Mouse (Mus musculus) forebrain, embryonic 15.5 days (tissue): ENCODE measurements at regions not wholly inside any gene's neighbourhood (a gene's known extent, or its start where the extent isn't known, plus 50 kb on each side); places are given as distances from the start of the nearest gene placed in this dataset.

Experiments
- ATAC-seq: fragments of 200-750 bp; cut with Nextera tagmentation; replicated peaks from 2 replicates; pipeline ENCODE4 v1.8.0; 2017; ENCODE audit warnings: mild to moderate bottlenecking, moderate TSS enrichment, moderate library complexity
- H3K27ac ChIP-seq: fragments of 300-500 bp; sonication (generic); replicated peaks from 2 replicates; pipeline ENCODE4 v1.5.1; 2015; ENCODE audit warnings: mild to moderate bottlenecking, inconsistent platforms
- H3K27me3 ChIP-seq: fragments of 300-500 bp; sonication (generic); 2 replicates; pipeline ENCODE4 v1.6.1; 2015; ENCODE audit warnings: inconsistent platforms
- H3K36me3 ChIP-seq: fragments of 300-500 bp; sonication (generic); 2 replicates; pipeline ENCODE4 v1.6.1; 2015; ENCODE audit warnings: mild to moderate bottlenecking, inconsistent platforms
- H3K4me1 ChIP-seq: fragments of 300-500 bp; sonication (generic); 2 replicates; pipeline ENCODE4 v1.6.1; 2015; ENCODE audit warnings: inconsistent platforms
- H3K4me2 ChIP-seq: fragments of 300-500 bp; sonication (generic); replicated peaks from 2 replicates; pipeline ENCODE4 v1.6.1; 2015; ENCODE audit warnings: mild to moderate bottlenecking, inconsistent platforms
- H3K4me3 ChIP-seq: fragments of 300-500 bp; sonication (generic); 2 replicates; pipeline ENCODE4 v1.5.1; 2015; ENCODE audit warnings: mild to moderate bottlenecking, inconsistent platforms
- H3K9ac ChIP-seq: fragments of 300-500 bp; sonication (generic); replicated peaks from 2 replicates; pipeline ENCODE4 v1.6.1; 2015; ENCODE audit warnings: mild to moderate bottlenecking, inconsistent platforms
- H3K9me3 ChIP-seq: fragments of 300-500 bp; sonication (generic); 2 replicates; pipeline ENCODE4 v1.6.1; 2016; ENCODE audit warnings: inconsistent platforms
- WGBS: fragments of 180-500 bp; shearing (Covaris S2); methylation state at CpG from one replicate; pipeline ENCODE4 v1.1.7; 2015; ENCODE audit warnings: mixed read lengths; 5-methylcytosine and 5-hydroxymethylcytosine counted together

- no peak overlapping the region for H3K9ac ChIP-seq
- H3K27me3 ChIP-seq, result no peaks in the 10 kb centered on the region
- WGBS, result 81% methylated on average over 7 of the region's 7 CpGs
- ATAC-seq, result no peak; the same call in 1 of the 2 replicates
- no peak overlapping the region for H3K4me2 ChIP-seq
- peaks cover 6% of the 10 kb centered on the region; the same call in 1 of the 2 replicates for H3K4me1 ChIP-seq
- H3K9me3 ChIP-seq, result no peaks in the 10 kb centered on the region
- H3K4me3 ChIP-seq, result no peak overlapping the region
- no peak overlapping the region for H3K27ac ChIP-seq
- no peaks in the 10 kb centered on the region for H3K36me3 ChIP-seq
Observed at GRCm38 (mm10) chr3:58113941-58114340, 266.1 kb upstream of the Pfn2 start.

GRCm38 (mm10) chr3:58115511-58115910, 267.6 kb upstream of the Pfn2 start:
- ATAC-seq, result no peak
- no peaks in the 10 kb centered on the region for H3K9me3 ChIP-seq
- no peak overlapping the region for H3K4me3 ChIP-seq
- H3K27ac ChIP-seq, result no peak overlapping the region
- no peak overlapping the region for H3K4me2 ChIP-seq
- 33% methylated on average over 1 of the region's 1 CpGs for WGBS
- no peaks in the 10 kb centered on the region for H3K36me3 ChIP-seq
- H3K4me1 ChIP-seq, result peaks cover 6% of the 10 kb centered on the region; the same call in 1 of the 2 replicates
- H3K9ac ChIP-seq, result no peak overlapping the region
- H3K27me3 ChIP-seq, result no peaks in the 10 kb centered on the region

- Histone ChIP-seq H3K4me3 (no peak overlapping the region), H3K27ac (no peak overlapping the region), H3K27me3 (no peaks in the 10 kb centered on the region), H3K9me3 (no peaks in the 10 kb centered on the region), H3K36me3 (no peaks in the 10 kb centered on the region), H3K9ac (no peak overlapping the region), H3K4me1 (peaks cover 6% of the 10 kb centered on the region; the same call in 1 of the 2 replicates), H3K4me2 (no peak overlapping the region)
- WGBS, result 80% methylated on average over 7 of the region's 7 CpGs
- no peak for ATAC-seq
Observed at GRCm38 (mm10) chr3:58116848-58117247, 269.0 kb upstream of the Pfn2 start.

- no peak overlapping the region for H3K9ac ChIP-seq
- H3K4me2 ChIP-seq, result no peak overlapping the region
- WGBS, result 56% methylated on average over 3 of the region's 3 CpGs
- no peak overlapping the region for H3K4me3 ChIP-seq
- no peaks in the 10 kb centered on the region for H3K27me3 ChIP-seq
- 0 out of 2 replicates have a peak, but pooled peaks cover 4% of the 10 kb centered on the region for H3K4me1 ChIP-seq
- no peaks in the 10 kb centered on the region for H3K36me3 ChIP-seq
- H3K27ac ChIP-seq, result no peak overlapping the region
- H3K9me3 ChIP-seq, result no peaks in the 10 kb centered on the region
- ATAC-seq, result no peak
Observed at GRCm38 (mm10) chr3:58120051-58120450, 272.2 kb upstream of the Pfn2 start.

- no peaks in the 10 kb centered on the region for H3K36me3 ChIP-seq
- no peaks in the 10 kb centered on the region for H3K9me3 ChIP-seq
- peak; percentile 92 for ATAC-seq
- no peaks in the 10 kb centered on the region for H3K27me3 ChIP-seq
- 0 out of 2 replicates have a peak, but pooled peaks cover 4% of the 10 kb centered on the region for H3K4me1 ChIP-seq
- H3K9ac ChIP-seq, result no peak overlapping the region
- no peak overlapping the region; the same call in 1 of the 2 replicates for H3K4me2 ChIP-seq
- no peak overlapping the region for H3K4me3 ChIP-seq
- 46% methylated on average over 19 of the region's 19 CpGs for WGBS
- no peak overlapping the region for H3K27ac ChIP-seq
Observed at GRCm38 (mm10) chr3:58122456-58123359, 274.8 kb upstream of the Pfn2 start.

- 79% methylated on average over 7 of the region's 7 CpGs for WGBS
- Histone ChIP-seq H3K9me3 (no peaks in the 10 kb centered on the region), H3K36me3 (no peaks in the 10 kb centered on the region), H3K27me3 (no peaks in the 10 kb centered on the region), H3K4me1 (0 out of 2 replicates have a peak, but pooled peaks cover 4% of the 10 kb centered on the region), H3K4me3 (no peak overlapping the region), H3K4me2 (no peak overlapping the region), H3K9ac (no peak overlapping the region), H3K27ac (no peak overlapping the region)
- no peak; the same call in 1 of the 2 replicates for ATAC-seq
Observed at GRCm38 (mm10) chr3:58123396-58124077, 275.7 kb upstream of the Pfn2 start.

- H3K9me3 ChIP-seq, result no peaks in the 10 kb centered on the region
- H3K4me3 ChIP-seq, result no peak overlapping the region
- WGBS, result 50% methylated on average over 1 of the region's 1 CpGs
- H3K27ac ChIP-seq, result no peak overlapping the region
- H3K4me2 ChIP-seq, result no peak overlapping the region
- no peaks in the 10 kb centered on the region for H3K27me3 ChIP-seq
- H3K9ac ChIP-seq, result no peak overlapping the region
- no peaks in the 10 kb centered on the region for H3K36me3 ChIP-seq
- no peak for ATAC-seq
- H3K4me1 ChIP-seq, result 0 out of 2 replicates have a peak, but pooled peaks cover 4% of the 10 kb centered on the region
Observed at GRCm38 (mm10) chr3:58124886-58125285, 277.0 kb upstream of the Pfn2 start.

GRCm38 (mm10) chr3:58126996-58127395, 279.1 kb upstream of the Pfn2 start:
- ATAC-seq, result no peak
- Histone ChIP-seq H3K36me3 (no peaks in the 10 kb centered on the region), H3K4me2 (no peak overlapping the region), H3K4me3 (no peak overlapping the region), H3K4me1 (0 out of 2 replicates have a peak, but pooled peaks cover 4% of the 10 kb centered on the region), H3K9me3 (no peaks in the 10 kb centered on the region), H3K9ac (no peak overlapping the region), H3K27ac (no peak overlapping the region), H3K27me3 (no peaks in the 10 kb centered on the region)

GRCm38 (mm10) chr3:58128059-58128458, 280.2 kb upstream of the Pfn2 start:
- WGBS, result 56% methylated on average over 8 of the region's 8 CpGs
- no peak for ATAC-seq
- Histone ChIP-seq H3K27me3 (no peaks in the 10 kb centered on the region), H3K36me3 (no peaks in the 10 kb centered on the region), H3K9ac (no peak overlapping the region), H3K27ac (no peak overlapping the region), H3K4me1 (no peaks in the 10 kb centered on the region), H3K4me3 (no peak overlapping the region), H3K4me2 (no peak overlapping the region), H3K9me3 (no peaks in the 10 kb centered on the region)

- no peaks in the 10 kb centered on the region for H3K9me3 ChIP-seq
- no peak overlapping the region for H3K9ac ChIP-seq
- H3K36me3 ChIP-seq, result no peaks in the 10 kb centered on the region
- ATAC-seq, result no peak
- no peaks in the 10 kb centered on the region for H3K4me1 ChIP-seq
- no peak overlapping the region for H3K4me2 ChIP-seq
- H3K4me3 ChIP-seq, result no peak overlapping the region
- H3K27me3 ChIP-seq, result no peaks in the 10 kb centered on the region
- WGBS, result 57% methylated on average over 6 of the region's 6 CpGs
- no peak overlapping the region for H3K27ac ChIP-seq
Observed at GRCm38 (mm10) chr3:58129358-58129903, 281.6 kb upstream of the Pfn2 start.

GRCm38 (mm10) chr3:58135607-58136365, 278.7 kb upstream of the Tsc22d2 start:
- H3K27ac ChIP-seq, result peak overlapping the region; percentile 74
- no peaks in the 10 kb centered on the region for H3K36me3 ChIP-seq
- peak; percentile 96 for ATAC-seq
- no peak overlapping the region for H3K4me3 ChIP-seq
- no peaks in the 10 kb centered on the region for H3K9me3 ChIP-seq
- no peaks in the 10 kb centered on the region for H3K27me3 ChIP-seq
- peaks cover 10% of the 10 kb centered on the region for H3K4me1 ChIP-seq
- H3K4me2 ChIP-seq, result no peak overlapping the region
- WGBS, result 12% methylated on average over 10 of the region's 10 CpGs
- no peak overlapping the region for H3K9ac ChIP-seq
